Mouse (Mus musculus): ENCODE results near the gene Slc51b.

Gene Slc51b

DNA sequence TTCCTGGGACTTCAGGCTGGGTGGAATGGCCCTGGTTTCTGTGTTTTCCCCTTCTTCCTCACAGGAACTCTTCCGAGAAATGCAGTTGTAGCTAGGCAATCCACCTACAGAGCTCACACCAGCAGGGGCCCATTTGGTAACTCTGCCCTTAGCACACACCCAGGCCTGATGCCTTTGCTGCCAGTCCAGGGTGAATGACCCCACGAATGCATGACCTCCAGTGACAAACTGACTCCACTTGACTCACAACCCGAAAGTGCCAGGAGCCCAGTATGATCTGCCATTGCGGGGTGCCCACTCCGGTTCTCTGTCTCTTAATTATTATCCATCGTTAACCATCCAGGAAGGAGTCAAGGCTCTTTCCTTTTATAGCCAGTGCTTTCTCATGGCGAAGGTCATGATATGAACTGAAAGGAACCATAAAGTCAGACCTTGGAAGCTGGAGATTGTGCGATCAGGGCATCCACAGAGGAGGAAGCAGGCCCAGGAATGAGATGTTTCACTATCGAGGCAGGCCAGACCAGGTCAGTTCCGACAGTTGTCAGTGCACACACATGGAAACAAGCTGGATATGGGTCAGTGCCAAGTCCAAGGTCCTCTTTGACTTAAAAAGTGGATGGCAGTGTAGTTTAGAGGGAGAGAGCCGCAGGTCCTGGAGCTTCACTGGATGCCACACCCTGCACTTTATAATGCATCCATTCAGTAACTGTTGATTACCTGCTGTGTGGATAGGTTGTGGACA is at the start of gene Slc51b:
Gene Slc51b, minus strand, starts transcription at position 196 of the 742 bp plus-strand sequence.
- DNase-seq (ENCODE audit: low read depth in 2 of 2, low spot score in 2 of 2) = no peak

DNA sequence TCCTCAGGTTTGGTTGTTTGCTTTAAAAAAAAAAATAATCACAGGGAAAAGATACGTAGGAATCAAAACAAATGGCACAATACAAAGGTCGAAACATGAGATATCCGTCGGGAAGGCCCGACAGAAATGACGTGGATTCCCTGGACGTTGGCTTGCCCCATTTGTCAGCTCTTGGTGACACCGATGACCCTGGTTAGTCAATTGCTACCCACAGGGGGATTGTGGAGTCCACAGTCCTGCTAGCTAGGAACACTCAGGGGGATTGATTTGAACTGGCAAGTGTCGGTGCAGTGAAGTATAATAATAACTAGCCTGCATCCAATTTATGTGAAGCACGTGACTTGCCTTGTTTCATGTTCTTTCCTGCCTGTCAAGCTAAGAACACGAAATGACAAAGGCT is 44.9 kb upstream of the Slc51b start:
- DNase-seq (ENCODE audit: low read depth in 2 of 2, low spot score in 2 of 2) = no peak

GRCm38 (mm10) chr9:65465241-65465640 is 42.5 kb upstream of the Slc51b start:
- no peak for DNase-seq (ENCODE audit: low read depth in 2 of 2, low spot score in 2 of 2)

DNA sequence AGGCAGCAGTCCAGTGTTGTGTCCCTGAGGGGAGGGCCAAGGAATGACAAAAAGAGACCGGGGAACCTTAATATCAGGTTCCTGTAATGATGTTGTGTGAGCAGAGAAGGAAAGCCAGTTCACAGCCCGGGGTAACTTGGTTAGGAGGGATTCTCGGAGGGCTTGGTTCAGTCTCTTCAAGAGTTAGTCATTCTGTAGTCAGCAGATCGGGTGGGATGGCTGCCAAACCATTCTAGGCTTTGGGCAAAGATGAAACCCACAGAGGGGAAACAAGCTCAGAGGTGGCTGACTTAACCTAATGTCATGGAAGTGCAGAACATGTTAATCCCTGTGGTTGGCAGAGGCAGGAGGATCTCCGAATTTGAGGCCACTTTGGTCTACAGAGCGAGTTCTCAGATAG is 41.4 kb upstream of the Slc51b start:
- no peak for DNase-seq (ENCODE audit: low read depth in 2 of 2, low spot score in 2 of 2)

- no peak for DNase-seq (ENCODE audit: low read depth in 2 of 2, low spot score in 2 of 2)
Measured at GRCm38 (mm10) chr9:65462544-65462943, 39.8 kb upstream of the Slc51b start.

DNA sequence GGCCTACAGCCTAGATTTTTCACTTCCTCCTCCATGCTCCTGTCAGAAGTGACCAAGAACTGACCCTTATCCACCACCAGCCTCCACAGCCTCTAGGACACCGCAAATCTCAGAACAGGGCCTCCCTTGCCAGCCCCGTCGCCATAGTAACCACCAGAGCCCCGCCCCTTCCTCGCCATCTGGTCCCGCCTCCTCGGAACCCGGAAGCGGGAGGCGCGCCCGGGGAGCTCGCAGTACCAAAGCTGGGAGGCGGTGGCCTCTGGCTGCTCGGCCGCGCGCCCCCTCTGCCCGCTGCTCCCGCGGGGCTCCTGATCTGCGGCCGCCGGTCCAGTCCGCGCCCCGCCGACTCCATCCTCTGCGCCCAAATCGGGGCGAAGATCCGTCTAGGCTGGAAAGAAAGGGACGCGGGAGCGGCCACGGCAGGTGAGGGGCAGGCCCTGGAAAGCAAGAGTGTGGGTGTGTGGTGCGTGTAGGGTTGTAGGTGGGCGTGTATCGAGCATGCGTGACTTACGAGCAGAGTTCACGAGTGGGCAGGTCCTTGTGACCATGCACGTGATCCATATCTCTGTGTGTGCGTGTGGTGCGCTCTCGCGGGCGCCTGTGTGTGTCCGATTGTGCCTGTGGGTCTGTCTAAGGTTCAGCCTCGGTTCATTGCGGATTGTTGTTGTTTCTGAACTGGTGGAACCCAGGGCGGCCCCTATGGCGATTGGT is 38.1 kb upstream of the Slc51b start, which contains the start of gene Spg21:
Gene Spg21, plus strand, starts transcription at position 216 of the 711 bp plus-strand sequence.
- peak; percentile 84 to 95 for DNase-seq (ENCODE audit: low read depth in 2 of 2, low spot score in 2 of 2)

DNA sequence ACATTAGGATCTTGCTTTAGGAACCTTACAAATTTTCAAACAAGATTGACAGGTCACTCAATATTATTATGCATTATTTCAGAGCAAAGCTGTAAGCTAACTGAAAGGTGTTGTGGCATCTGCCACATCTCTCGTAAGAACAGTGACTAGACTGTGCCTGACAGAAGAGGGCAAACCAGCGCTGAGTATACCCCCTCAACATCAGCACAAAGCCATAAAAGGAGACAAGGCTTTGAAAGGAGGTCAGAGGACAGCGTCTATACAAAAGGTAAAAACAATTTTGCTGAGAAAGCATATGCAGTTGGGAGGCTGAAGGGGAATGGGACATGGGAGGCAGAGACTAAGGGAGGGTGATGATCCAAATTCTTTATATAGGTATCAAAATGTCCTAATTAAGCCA is 37.4 kb upstream of the Slc51b start:
- DNase-seq (ENCODE audit: low read depth in 2 of 2, low spot score in 2 of 2) = no peak

DNA sequence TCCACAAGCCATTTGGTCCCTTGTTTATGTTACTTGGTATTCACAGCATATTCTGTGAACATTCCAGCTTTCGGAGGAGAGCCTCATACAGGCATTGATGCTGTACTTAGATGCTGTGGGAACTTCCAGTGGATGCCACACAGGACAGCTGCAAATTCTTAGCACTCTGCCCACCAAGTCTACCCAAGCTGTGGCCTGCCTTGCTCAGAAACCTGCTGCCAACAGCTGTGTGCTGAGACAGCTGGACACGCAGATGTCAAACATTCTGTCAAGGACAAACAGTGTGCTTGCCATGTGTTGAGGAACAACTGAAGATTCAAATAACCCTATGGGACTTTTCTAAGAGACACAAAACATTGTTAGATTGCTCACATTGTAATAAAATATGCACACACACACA is 36.2 kb upstream of the Slc51b start:
- no peak for DNase-seq (ENCODE audit: low read depth in 2 of 2, low spot score in 2 of 2)

DNA sequence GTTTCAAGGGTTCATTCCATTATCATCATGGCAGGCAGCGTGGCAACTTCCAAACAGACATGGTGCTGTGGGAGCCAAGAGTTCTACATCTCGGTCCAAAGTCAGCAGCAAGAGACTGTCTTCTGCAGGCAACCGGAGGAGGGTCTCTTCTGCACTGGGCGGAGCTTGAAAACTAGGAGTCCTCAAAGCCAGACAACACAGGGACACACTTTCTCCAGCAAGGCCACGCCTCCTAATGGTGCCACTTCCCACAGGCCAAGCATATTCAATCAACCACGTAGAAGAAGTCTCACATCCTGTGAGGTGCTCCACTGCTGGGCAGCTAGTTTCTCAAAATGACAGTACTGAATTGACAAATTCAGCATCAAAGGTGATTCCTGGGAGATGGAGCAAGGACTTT is 25.2 kb upstream of the Slc51b start:
- no peak for DNase-seq (ENCODE audit: low read depth in 2 of 2, low spot score in 2 of 2)

GRCm38 (mm10) chr9:65444692-65445091 is 21.9 kb upstream of the Slc51b start:
- DNase-seq (ENCODE audit: low read depth in 2 of 2, low spot score in 2 of 2) = no peak

DNA sequence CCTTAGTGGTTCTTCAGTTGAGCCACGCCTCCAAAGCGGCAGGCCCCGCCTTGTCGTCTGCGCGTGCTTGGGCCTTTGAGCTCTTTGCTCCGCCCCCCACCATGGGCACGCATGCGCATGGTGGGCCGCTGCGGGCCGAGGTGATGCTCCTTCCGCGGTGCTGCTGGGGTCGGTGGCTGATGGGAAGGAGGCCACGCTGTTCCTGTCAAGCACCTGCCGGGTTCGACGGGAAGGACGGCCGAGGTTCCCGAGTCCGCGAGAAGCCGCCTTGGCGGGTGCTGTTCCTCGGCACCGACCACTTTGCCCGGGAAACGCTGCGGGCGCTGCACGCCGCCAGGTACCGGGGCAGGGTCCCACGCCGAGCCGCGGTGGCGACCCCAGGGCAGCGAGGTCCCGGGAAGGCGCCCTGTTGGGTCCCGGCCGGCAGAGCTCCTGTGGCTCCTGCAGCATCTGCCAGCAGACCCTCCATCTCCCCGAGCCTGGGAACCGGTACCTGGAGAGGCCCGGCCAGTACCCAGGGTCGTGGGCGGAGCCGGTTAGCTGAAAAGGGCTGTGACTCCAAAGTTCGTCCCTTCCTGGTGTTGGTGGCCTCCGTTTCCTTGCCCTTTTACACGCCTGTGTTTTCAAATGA is 13.0 kb upstream of the Slc51b start, which contains the start of gene Mtfmt:
Gene Mtfmt, plus strand, starts transcription at position 112 of the 631 bp plus-strand sequence.
- DNase-seq (ENCODE audit: low read depth in 2 of 2, low spot score in 2 of 2) = peak; percentile 93 to 97

- DNase-seq (ENCODE audit: low read depth in 2 of 2, low spot score in 2 of 2) = no peak
Measured at GRCm38 (mm10) chr9:65435211-65435610, 12.5 kb upstream of the Slc51b start.

DNA sequence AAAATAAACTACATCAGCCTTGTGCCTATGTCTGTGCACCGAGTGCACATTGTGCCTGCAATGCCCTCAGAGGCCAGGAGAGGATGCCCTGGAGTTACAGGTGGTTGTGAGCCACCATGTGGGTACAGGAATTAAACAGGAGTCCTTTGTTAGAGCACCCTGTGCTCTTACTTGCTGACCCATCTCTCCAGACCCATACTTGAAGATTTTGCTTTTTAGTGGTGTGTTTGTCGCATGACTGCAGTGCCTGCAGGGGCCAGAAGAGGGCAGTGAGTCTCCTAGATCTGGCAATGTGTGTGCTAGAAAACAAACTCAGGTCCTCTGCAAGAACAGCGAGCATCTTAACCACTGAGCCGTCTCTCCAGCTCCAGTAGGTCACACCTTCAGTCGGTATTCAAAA is 11.4 kb upstream of the Slc51b start:
- DNase-seq (ENCODE audit: low read depth in 2 of 2, low spot score in 2 of 2) = peak; percentile 9 to 58

- DNase-seq (ENCODE audit: low read depth in 2 of 2, low spot score in 2 of 2) = peak; percentile 68 to 79
Measured at GRCm38 (mm10) chr9:65432236-65432635, 9.5 kb upstream of the Slc51b start.

DNA sequence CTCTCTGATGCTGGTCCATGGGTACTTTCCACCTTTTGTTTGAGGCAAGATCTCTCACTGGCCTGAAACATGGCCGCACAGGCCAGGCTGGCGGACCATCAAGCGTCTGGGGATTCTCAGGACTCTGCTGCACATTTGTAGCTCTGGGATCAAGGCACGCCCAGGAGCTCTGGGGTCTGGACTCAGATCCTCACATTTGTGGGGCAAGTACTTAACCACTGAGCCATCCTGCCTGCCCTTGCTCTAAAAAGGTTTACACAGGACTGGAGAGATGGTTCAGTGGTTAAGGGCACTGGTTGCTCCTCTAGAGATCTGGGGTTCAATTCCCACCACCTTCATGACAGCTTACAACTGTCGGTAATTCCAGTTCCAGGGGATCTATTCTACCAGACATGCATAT is 8.2 kb upstream of the Slc51b start:
- DNase-seq (ENCODE audit: low read depth in 2 of 2, low spot score in 2 of 2) = no peak

GRCm38 (mm10) chr9:65430401-65430800 is 7.6 kb upstream of the Slc51b start:
- no peak for DNase-seq (ENCODE audit: low read depth in 2 of 2, low spot score in 2 of 2)

DNA sequence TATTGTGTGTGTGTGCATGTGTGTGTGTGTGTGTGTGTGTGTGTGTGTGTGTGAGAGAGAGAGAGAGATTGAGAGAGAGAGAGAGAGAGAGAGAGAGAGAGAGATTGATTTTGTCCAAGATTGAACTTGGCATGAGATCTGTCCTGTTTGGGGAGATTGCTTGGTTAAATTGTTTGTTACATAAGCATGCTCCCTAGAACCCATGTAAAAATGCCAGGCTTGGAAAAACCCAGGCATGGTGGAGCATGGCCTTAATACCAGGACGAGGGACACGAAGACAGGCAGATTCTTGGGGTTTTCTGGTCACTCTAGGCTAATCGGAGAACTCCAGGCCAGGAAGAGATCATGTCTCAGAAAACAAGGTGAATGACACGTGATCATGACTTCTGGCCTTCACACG is 5.2 kb upstream of the Slc51b start:
- no peak for DNase-seq (ENCODE audit: low read depth in 2 of 2, low spot score in 2 of 2)

DNA sequence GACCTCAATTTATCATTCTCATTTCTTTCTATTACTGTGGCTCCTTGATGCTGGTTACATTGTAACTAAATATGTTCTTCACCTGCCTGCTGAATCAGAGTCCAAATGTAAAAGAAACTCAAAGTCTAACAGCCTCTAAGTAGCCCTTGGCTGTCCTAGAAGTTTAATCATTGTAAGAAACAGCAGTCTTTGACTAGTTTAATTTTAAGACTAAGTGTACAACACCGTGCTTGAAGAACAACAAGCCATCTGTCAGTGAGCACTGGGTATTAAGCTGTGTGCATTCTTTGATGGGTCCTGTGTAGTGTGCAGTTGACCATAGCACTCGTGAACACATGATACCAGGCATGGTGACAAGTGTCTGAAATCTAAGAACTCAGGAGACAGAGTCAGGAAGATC is 4.8 kb upstream of the Slc51b start:
- DNase-seq (ENCODE audit: low read depth in 2 of 2, low spot score in 2 of 2) = no peak

DNA sequence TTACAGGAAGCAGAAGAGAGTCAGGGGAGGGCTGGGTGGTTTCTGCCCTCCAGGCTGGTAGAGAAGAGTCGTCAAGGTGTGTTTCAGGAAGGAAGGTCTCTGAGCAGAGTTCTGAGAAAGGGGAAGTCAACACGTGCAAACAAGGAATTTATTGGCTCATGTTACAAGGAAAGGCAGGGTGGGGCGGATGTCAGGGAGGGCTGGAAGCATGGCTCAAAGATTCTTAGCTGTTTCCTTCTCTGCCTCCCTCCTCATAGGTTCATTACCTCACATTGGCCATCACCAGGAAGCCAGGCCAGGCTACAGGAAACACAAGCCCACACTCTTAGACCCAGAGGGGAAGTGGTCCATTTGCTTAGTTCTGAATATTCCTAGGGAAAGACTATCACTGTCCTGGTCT is 1.6 kb upstream of the Slc51b start:
- DNase-seq (ENCODE audit: low read depth in 2 of 2, low spot score in 2 of 2) = no peak

GRCm38 (mm10) chr9:65419633-65420032 is 3.1 kb downstream of the Slc51b start:
- no peak for DNase-seq (ENCODE audit: low read depth in 2 of 2, low spot score in 2 of 2)

GRCm38 (mm10) chr9:65417738-65418137 is 5.0 kb downstream of the Slc51b start:
- DNase-seq (ENCODE audit: low read depth in 2 of 2, low spot score in 2 of 2) = no peak

- no peak for DNase-seq (ENCODE audit: low read depth in 2 of 2, low spot score in 2 of 2)
Measured at GRCm38 (mm10) chr9:65411326-65411725, 11.4 kb downstream of the Slc51b start.
